Mouse (Mus musculus) CD4-positive, CD25-positive, alpha-beta regulatory T cell, adult 2 months (primary cell): ENCODE data around the gene Dcpp2.
"Not testable (repeated sequence)": the region's sequence is repeated elsewhere in the genome, so short reads cannot be mapped to it uniquely, and the experiment has no call there.

ENCODE experiments used
- DNase-seq: peaks from one replicate; pipeline ENCODE4 v3.0.0-alpha.2; 2012; ENCODE audit warnings: low read depth, low spot score

Gene Dcpp2

DNA sequence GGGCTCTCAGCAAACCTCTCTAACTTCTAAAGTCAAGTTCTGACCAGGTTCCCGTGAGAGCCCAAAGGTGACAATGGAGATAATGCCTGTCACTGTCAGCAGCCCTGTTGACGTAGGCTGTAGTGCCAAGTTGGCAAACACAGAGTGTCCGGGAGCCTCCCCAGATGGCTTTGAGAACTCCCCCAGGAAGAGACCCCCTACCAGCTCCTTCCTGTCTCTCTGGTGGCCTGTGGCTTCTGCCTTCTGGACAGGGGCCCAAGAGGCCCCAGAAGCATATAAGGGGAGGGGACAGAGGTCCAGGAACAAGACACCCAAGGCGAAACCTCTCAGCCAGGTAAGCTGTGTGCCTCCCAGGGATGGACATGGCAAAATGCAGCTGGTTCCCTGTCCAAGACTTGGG, at the start of gene Dcpp2, which contains the start of gene Dcpp1:
TSS of gene Dcpp2 (plus strand) at position 305 of the 400 bp plus-strand sequence.
TSS of gene Dcpp1 (plus strand) at position 301 of the 400 bp plus-strand sequence.
- DNase-seq, result not testable (repeated sequence)

DNA sequence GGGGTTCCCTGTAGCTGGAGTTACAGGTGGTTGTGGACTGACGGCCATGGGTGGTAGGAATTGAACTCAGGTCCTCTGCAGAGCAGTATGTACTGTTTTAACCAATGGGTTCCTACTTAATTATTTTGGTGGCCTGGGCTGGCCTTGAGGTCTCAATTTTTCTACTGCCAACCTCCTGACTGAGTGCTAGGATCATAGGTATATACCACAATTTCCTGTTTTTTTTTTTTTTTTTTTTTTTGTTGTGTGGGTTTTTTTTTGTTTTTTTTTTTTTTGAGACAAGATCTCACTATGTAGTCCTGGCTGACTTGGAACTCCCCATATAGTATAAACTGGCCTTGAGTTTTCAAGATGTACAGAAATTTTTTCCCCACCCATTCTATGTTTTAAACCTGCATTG, 49.5 kb upstream of the Dcpp2 start:
- no peak for DNase-seq

DNA sequence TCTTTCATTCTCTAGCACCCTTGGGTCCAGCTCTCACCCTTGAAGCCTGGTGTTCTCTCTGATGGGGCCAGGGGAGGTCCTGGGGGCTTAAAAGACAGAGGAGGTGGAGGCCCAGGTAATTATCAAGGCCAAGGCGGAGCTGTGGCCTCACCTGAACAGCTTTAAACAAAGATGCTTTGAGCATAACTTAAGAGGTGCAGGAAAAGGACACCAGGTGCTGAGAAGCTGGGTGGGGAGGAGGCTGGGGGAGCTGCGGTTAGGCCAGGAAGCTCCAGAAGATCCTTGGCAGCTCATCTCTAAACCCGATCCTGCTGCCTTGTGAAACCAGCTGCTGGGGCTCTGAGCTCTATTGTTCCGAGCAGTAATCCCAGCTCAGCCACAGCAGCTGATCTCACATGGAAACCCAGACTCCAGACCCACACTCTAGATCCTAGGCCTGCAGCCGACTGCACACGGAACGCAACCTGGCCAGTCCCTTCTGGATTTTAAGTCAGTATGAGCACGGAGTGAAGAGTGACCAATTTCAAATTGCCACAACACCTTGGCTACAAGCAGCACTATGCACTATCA, 44.6 kb upstream of the Dcpp2 start, which contains the start of gene Prss33:
TSS of gene Prss33 (minus strand) at position 51 of the 570 bp plus-strand sequence.
- no peak for DNase-seq

DNA sequence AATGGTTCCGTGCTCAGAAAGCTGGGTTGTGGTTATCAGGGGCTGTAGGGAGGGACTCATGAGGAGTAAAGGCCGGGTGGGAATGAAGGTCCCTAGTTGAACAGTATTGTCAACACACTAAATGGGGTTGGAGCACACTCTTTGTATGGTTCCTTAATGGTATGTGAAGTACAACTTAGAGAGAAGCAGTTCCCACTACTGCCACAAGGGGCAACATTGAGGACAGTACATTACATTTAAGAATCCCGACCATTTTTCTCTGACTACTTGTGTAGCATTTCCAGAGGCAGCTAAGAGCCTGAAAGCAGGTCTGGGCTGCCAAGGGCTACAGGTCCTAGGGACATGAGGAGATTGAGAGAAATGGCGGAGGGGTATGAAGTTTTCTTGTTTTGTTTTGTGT, 39.5 kb upstream of the Dcpp2 start:
- peak; percentile 87 for DNase-seq

DNA sequence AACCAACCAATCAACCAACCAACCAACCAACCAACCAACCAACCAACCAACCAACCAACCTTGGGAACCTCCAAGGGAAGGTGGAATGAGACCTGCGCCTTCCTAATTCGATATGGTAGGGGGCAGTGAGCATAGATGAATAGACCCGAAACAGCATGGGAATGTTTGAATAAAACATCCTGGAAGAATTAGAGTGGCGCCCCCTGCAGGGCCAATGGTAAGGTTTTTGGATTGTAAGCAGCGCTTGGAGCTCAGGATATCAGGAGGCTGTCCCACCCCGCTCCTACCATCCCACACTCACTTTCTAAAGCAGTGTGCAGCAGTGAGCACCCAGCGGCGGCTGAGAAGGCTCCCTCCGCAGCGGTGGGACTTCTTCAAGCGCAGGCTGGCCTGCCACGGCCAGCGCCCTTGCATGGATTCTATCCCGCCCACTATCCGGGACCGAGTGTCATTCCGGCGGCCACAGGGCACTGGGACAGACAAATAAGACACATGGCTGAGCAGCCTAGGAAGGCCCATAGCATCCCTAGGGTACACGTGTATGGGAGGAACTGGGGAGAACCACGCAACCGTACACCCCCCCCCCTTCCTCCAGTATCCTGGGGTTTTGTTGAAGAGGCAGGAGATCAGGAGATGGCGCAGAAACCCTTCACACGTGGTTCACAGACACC, 37.4 kb upstream of the Dcpp2 start:
- peak; percentile 58 for DNase-seq

DNA sequence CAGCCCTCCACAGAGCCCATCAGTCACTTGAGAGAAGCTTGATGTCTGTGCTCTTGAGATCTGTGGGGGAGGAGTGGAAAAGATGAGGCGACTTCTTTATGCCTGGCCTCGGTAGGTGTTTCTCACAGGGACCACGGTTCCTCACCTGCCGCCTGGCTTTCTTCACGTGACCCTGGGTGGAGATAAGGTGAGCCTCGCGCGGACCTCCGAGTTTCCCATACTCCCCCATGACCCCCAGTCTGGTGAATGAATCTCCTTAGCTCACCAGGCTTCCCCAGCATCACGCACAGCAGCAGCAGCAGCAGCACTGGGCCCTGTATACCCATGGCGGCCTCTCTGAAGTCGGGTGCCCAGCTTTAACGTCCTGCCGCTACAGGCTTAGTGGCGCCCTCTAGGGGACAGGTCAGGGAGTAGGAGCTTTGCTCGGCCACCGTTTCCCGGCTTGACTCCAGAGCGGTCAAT, 36.8 kb upstream of the Dcpp2 start, which contains the start of the genes Prss32 and Prss41:
TSS of gene Prss32 (plus strand) at position 44 of the 462 bp plus-strand sequence.
TSS of gene Prss41 (minus strand) at position 361 of the 462 bp plus-strand sequence.
- peak; percentile 86 for DNase-seq

DNA sequence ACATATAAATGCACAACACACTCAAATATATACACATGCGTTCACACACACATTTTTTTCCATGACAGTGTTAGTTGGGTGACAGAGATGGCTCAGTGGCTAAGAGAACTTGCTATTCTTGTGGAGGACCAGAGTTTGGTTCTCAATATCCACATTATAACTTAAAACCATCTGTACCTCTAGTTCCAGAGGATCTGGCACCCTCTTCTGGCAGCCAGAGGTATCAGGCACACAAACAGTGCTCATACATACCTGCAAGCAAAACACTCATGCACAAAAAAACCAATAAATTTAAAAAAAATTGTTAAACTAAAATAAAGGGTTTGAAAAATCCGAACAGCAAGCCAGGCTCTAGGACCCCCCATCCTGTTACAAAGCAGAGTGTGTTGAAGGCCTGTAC, 30.7 kb upstream of the Dcpp2 start:
- DNase-seq, result peak; percentile 35

DNA sequence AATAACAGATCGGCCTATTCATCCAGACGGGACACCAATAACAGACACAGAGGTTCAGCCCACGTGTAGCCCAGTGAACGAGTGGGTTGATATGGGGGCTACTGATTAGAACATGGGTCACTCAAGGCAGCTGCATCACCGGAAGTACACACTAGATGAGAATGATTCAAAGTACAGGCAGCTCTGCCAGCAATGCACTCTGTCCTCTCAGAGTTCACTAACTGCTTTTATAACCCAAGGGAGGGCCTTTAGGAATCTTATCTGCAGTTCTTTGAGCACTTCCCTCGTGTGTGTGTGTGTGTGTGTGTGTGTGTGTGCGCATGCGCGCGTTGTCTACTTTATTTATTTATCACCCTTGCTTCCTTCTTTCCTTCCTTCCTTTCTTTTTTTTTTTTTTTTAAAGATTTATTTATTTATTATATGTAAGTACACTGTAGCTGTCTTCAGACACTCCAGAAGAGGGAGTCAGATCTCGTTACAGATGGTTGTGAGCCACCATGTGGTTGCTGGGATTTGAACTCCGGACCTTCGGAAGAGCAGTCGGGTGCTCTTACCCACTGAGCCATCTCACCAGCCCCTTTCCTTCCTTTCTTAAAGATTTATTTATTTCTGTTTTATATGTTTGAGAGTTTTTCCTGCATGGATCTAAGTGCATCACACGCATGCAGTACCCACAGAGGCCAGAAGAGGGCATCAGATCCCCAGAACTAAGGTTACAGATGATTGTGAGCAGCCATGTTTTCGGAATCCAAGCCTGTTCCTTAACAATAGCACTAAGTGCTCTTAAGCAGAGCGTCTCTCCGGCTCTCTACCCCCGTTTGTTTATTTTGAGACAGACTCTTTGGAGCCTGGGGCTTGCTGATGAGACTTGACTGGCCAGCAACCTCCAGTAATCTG, 29.6 kb upstream of the Dcpp2 start:
- DNase-seq, result peak; percentile 81

DNA sequence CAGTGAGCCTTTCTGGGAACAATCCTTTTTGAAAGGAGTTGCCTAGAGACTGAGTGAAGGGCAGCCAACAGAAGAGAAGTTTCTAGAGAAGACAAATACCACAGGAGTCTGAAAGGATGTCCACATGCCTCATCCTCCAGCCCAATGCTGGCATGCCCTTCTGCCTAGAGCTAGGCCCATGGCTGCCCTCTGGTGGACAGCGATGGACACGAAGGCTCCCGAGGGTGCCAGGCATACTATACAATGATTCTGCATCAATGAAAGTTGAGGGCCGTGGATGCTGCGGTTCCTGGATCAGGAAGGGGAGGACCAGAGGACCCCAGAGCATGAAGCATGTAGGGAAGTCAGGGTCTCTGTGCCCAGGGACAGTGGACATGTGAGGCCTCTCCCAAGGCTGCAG, 27.4 kb upstream of the Dcpp2 start:
- DNase-seq, result peak; percentile 73

DNA sequence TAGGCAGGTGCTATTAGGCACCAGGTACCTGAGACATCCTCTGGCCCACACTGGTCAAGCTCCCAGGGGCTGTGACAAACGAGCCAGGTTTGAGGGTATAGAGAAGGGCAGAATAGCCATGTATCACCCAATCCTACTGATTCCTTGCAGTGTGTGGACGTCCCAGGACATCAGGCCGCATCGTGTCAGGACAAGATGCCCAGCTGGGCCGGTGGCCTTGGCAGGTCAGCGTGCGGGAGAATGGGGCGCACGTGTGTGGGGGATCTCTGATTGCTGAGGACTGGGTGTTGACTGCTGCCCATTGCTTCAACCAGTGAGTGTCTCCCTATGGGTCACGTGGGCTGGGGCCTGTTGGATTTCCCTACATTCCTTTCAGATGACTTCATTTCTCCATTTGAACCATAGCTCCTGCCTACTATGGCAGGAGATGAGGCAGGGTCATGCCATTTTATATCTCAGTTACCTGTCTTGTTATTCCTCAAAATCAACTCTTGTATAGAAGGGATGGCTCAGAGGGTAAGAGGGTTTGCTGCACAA, 26.4 kb upstream of the Dcpp2 start:
- no peak for DNase-seq

DNA sequence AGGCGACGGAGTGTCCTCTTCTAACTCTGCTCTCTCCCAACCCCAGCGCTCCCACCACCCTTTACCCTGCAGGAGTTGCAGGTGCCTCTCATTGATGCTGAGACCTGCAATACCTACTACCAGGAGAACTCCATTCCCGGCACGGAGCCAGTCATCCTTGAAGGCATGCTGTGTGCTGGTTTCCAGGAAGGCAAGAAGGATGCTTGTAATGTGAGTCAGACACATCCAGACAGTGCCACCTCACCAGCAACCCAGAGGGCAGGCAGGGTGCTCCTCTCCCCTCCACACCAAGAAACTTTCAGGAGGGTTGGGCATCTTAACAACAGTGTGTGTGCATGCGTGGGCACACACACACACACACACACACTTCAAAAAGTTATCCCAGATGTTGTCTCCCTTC, 23.5 kb upstream of the Dcpp2 start:
- no peak for DNase-seq

DNA sequence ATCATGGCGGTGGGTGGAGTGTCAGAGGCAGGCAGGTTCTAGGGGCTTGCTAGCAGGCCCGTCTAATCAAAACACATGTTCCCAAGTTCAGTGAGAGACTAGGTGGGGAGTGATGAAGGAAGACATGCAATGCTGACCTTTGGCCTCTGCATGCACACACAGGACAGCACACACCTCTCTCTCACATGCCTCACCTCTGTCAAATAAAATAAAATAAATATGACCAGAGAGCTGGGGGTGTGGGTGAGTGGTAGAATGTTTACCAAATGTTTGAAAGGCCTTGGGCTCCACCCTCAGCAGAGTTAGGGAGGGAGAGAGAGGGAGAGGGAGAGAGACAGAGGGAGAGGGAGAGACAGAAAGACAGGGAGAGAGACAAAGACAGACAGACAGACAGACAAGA, 22.8 kb upstream of the Dcpp2 start:
- no peak for DNase-seq

DNA sequence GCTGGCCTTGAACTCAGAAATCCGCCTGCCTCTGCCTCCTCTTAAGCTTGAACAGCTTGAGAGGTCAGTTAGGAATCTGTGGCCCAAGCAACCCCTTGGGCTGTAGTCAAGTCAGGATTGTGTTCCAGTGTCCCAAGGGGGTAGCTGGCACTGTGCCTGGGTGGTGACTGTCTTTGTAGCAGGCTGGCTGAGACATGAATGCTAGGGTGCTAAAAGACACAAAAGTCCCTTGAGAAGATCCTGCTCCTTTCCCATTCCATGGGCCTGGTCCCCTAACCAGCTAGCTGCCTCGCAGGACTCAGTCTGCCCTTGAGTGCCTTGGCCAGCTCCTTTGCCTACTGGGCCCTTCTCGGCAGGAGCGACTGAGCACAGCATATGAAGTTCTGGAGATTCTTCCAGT, 17.8 kb upstream of the Dcpp2 start:
- no peak for DNase-seq

DNA sequence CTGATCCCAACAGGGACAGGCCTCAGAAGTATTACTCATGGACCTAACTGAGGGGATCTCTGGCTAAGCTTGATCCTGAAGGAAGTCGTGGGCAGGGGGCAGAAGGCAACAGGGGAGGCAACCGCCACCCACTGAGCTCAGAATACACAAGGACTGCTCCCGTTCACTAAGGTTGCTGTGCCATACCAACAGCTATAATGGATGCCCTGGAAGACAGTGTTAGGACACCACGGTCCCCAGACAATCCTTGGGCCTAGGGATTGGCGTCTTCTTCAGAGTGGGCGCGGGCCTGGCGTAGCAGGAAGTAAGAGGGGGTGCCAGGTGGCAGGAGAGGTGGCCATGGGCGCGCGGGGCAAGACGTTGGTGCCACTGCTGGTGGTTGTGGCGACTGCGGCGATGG, 12.9 kb upstream of the Dcpp2 start, which contains the start of gene Prss21:
TSS of gene Prss21 (plus strand) at position 301 of the 400 bp plus-strand sequence.
- DNase-seq, result no peak

DNA sequence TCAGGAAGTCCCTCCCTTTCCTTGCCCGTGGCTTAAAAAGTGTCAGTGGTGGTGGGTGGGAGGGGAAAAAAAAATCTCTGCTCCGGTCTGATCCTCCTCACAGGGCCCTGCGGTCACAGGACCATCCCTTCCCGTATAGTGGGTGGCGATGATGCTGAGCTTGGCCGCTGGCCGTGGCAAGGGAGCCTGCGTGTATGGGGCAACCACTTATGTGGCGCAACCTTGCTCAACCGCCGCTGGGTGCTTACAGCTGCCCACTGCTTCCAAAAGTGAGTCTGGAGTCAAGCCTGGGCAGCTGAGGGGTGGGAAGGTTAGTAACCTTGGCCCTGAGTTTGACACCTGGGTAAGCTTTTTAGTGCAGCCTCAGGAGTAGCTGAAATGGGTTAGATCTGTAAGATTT, 12.2 kb upstream of the Dcpp2 start:
- no peak for DNase-seq

DNA sequence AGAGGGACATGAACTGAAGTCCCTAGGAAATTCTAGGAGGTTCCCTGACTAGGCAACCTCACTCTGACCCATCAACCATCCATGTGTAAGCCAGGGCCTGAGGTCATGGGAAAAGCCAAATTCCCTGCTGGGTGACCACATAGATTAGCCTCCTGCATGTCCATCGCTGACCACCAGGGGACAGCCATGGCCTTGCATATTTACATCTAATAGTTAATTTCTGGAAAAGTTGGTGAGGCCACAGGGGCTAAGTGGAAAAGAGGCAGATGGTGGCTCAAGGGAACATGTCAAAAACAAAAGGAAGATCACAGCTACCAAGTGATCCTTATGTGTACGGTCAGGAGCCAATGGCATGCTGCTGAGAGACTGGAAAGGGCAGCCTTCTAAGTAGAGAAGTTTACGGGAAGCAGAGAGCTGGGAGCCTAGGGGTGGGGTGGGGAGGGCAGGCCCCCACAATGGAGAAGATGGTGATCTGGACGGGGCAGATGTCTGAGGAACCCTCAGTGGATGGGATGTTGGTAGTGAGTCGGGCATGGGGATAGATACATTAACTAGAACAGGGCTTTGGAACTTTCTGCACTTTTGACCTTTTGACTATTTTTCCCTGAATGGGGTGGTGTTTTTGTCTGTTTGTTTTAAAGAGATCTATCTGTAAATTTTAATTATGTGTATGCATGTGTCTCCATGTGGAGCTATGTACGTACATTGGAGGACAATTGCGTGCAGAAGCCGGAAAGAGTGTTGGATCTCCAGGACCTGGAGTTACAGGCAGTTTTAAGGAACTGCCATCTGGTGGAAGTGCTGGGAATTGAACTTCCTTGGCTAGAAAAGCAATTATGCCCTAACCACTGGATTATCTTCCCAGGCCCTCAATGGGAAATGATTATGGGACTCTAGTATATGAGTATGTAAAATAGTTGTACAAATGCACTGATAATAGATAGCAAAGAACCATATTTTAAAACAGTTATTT, 6.5 kb upstream of the Dcpp2 start:
- peak; percentile 39 for DNase-seq

DNA sequence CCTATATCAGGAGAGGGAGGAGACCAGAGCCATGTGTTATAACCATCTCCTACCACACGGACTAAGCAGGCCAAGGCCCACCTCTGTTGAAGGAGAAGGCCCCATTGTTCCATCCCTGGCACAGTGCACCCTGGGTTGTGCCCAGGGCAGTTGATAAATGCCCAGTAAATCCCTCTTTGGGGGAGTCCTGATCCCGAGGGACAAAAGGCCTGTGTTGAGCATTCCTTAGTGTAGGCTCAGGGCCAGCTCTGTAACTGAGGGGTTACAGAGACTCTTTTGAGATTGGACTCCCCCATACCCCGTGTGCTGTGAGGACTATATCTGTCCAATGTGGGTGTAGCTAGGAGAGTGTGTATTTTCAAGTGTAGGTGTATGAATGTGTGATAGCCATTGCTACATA, 3.9 kb upstream of the Dcpp2 start:
- no peak for DNase-seq

DNA sequence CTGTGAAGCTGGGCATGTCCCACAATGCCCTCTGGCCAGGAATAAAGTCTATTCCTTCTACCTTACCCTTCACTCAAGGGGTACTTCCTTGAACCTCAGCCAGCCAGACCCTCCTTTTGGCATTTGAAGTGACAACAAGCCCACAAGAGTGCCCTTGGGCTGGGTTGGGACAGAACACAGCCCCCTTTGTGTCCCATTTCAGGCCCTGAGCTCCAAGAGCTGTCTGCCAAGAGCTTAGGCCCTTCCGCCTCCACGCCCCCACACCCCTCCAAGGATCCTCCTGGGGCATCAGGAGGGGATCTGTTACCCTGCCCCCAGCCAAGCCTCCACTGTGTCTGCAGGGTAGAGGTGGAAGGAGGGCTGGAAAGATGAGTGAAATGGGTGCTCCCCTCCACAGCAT, 3.5 kb upstream of the Dcpp2 start:
- no peak for DNase-seq

DNA sequence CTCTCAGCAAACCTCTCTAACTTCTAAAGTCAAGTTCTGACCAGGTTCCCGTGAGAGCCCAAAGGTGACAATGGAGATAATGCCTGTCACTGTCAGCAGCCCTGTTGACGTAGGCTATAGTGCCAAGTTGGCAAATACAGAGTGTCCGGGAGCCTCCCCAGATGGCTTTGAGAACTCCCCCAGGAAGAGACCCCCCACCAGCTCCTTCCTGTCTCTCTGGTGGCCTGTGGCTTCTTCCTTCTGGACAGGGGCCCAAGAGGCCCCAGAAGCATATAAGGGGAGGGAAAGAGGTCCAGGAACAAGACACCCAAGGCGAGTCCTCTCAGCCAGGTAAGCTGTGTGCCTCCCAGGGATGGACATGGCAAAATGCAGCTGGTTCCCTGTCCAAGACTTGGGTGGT, 36.5 kb downstream of the Dcpp2 start, which contains the start of gene Dcpp3:
TSS of gene Dcpp3 (plus strand) at position 301 of the 400 bp plus-strand sequence.
- DNase-seq, result not testable (repeated sequence)

DNA sequence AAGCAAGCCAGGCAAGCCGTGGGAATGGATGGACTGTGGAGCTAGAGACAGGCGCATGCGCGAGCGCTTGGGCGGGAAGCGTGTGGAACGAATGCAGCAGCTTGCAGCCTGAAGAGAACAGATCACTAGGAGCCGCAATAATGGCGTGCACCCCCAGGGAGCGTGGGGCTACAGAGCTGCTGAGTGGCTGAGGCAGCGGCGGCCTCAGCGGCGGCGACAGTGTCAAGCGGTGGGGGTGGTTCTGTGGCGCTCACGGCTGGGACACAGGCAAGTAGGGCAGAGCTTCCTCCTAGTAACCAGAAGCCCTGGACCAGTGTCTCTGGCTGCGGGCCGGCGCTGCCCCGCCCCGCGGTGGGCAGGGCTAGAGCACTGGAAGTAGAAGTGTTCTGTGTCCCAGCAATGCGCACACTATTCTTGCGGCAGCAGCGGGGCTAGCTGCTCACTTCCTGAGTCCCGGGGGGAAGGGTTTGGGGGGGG, 43.9 kb downstream of the Dcpp2 start:
- peak; percentile 86 for DNase-seq
